Mouse (Mus musculus): Measurements from ENCODE around the gene AU022252.
"Not testable (repeated sequence)": the region's sequence is repeated elsewhere in the genome, so short reads cannot be mapped to it uniquely, and the experiment has no call there.

Gene AU022252

GRCm38 (mm10) chr4:119232410-119233255, at the start of gene AU022252, which contains the start of gene P3h1:
Gene AU022252, minus strand, starts transcription at chr4:119232712.
Gene P3h1, plus strand, starts transcription at chr4:119232915.
- peak; percentile 99 for DNase-seq (ENCODE audit: low spot score in 2 of 2)

GRCm38 (mm10) chr4:119278784-119279183, 46.3 kb upstream of the AU022252 start:
- DNase-seq (ENCODE audit: low spot score in 2 of 2) = not testable (repeated sequence)

GRCm38 (mm10) chr4:119275726-119276125, 43.2 kb upstream of the AU022252 start:
- DNase-seq (ENCODE audit: low spot score in 2 of 2) = no peak

GRCm38 (mm10) chr4:119275226-119275625, 42.7 kb upstream of the AU022252 start:
- DNase-seq (ENCODE audit: low spot score in 2 of 2) = no peak

GRCm38 (mm10) chr4:119274627-119275026, 42.1 kb upstream of the AU022252 start:
- no peak for DNase-seq (ENCODE audit: low spot score in 2 of 2)

- DNase-seq (ENCODE audit: low spot score in 2 of 2) = no peak
Measured at GRCm38 (mm10) chr4:119266606-119267005, 34.1 kb upstream of the AU022252 start.

GRCm38 (mm10) chr4:119263459-119263858, 30.9 kb upstream of the AU022252 start:
- no peak for DNase-seq (ENCODE audit: low spot score in 2 of 2)

GRCm38 (mm10) chr4:119262483-119262882, 30.0 kb upstream of the AU022252 start:
- no peak for DNase-seq (ENCODE audit: low spot score in 2 of 2)

DNA sequence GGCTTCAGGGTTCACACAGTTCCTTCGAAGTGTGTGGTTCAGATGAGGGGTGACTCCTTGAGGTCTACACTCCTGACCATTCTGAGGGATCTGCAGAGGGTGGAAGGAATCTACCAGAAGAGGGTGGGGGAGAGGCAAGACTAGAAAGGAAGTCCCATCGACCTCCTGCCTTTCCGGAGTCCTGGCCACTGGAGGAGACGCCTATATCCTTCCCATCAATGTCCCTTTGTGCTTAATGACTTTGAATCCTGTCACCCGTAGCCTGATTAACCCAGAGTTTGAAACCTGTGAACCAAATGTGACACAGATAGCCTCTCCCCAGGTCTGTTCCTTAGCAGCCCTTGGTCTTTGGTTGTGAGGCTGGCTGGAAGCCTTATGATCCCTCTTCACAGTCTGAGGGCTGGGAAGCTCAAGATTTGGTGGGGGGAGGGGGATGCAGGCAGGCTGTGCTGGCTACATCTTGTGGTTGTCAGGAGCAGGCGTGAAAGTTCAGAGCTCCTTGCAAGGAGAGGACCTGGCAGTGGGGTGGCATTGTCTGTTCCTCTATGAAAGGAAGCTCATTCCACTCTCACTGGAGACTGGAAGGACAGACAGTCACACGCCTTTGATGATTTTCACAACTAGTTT, 28.7 kb upstream of the AU022252 start:
- no peak for DNase-seq (ENCODE audit: low spot score in 2 of 2)

DNA sequence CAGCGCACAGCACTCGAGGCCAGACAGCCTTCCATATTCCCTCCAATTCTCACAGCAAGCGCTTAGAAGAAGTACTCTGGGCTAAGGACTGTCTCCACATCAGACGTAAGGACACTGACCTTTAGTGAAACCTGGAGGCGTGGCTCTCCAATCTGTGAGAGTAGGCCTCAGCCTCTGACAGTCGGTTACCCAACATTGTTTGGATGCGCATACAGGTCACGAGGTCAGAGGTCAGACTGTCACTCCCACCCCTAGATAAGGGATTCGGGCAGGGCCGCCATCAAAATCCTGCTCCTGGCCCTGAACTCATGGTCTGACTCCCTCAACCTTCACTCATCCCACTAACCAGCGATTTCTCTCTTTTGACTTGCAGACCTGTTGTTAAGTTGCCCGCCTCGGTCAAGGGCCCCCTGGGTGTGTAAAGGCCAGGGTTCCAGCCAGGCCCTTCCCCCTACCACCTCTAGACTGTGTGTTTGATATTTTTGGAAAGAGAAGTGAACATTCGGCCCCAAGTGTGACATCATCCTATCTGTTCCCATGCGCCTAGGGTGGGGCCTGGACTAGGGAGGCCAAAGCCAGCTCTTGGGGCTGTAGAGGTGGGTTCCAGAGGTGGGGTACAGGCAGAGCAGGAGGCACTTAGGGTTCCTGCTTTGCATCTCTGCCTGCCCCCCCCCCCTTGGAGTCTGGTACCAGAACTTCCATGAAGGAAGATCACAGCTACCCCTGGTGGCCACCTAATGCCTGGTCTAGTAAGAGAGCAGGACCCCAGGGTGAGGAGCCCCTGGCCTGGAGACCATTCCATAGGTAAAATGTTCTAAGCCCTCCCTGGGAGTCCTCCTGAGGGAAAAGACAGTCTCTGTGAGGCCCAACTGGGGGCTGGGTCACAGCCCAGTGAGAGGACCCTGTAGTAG, 27.1 kb upstream of the AU022252 start:
- no peak for DNase-seq (ENCODE audit: low spot score in 2 of 2)

- DNase-seq (ENCODE audit: low spot score in 2 of 2) = no peak
Measured at GRCm38 (mm10) chr4:119257083-119257482, 24.6 kb upstream of the AU022252 start.

GRCm38 (mm10) chr4:119255351-119255750, 22.8 kb upstream of the AU022252 start, which contains the start of gene Cldn19:
Gene Cldn19, plus strand, starts transcription at chr4:119255414.
- no peak for DNase-seq (ENCODE audit: low spot score in 2 of 2)

GRCm38 (mm10) chr4:119254012-119254618, 21.6 kb upstream of the AU022252 start:
- DNase-seq (ENCODE audit: low spot score in 2 of 2) = no peak

- no peak for DNase-seq (ENCODE audit: low spot score in 2 of 2)
Measured at GRCm38 (mm10) chr4:119252025-119252808, 19.7 kb upstream of the AU022252 start.

DNA sequence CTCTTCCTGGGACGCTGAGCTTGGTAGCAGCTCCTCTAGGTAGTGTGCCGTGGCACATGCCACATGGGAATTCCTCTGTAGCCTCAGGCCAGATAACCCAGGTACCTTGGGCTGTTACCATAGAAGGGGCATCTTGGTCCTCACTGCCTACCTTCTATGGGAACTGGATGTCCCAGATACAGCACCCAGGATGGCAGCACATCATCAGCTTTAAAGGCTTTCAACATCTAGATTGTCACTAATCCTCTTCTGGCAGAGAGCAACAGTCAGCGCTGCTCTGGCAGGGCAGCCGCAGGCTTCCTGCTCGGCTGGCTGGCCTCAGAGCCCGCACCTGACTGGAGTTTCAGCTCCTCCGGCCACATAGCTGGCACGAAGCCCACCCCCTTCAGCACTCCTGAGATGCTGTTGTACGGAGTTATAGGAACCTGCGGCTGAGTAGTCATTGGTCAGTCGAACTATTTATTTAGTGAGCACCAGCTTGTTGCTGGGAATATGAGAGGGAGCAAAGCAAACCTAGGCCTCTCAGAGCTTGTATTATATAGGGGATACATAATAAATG, 16.0 kb upstream of the AU022252 start:
- no peak for DNase-seq (ENCODE audit: low spot score in 2 of 2)

GRCm38 (mm10) chr4:119247462-119248235, 15.1 kb upstream of the AU022252 start:
- peak; percentile 17 to 55 for DNase-seq (ENCODE audit: low spot score in 2 of 2)

- DNase-seq (ENCODE audit: low spot score in 2 of 2) = no peak
Measured at GRCm38 (mm10) chr4:119246688-119247225, 14.2 kb upstream of the AU022252 start.

DNA sequence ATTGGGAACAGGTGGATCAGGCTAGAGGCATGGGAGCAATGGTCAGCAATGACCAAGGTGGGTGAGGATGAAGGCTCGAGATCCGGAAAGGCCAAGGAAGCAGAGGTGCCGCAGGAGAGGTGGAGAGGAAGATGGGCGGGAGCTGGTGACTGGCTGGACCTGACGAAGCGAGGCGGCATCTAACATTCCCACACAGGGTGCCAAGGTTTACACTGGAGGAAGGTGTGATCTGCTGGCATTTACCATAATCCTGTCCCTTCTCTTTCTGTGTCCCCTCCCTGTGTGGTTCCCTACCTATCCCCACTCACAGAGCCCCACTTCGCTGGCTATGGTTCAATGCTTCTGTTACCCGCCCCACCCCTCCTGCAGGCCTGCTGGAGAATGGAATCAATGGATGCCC, 13.4 kb upstream of the AU022252 start:
- no peak for DNase-seq (ENCODE audit: low spot score in 2 of 2)

DNA sequence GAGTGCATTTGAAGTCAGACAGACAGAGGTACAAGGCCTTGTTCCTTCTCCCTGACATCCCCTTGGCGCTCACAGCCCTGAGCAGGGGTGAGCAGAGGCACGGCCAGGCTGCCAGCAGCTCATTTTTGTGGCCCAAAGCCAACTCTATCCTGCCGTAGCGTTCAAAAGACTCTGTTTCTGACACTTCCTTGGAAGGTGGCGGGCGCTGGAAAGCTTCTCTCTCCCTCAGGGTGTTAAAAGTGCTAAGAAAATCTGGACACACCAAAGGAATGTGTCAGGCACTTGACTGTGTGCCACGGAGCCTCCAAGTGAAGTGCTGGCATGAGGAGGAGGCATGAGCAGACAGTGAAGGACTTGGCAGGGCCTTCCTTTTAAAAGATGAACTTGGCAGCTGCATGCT, 13.0 kb upstream of the AU022252 start:
- no peak for DNase-seq (ENCODE audit: low spot score in 2 of 2)
